Mouse (Mus musculus) stomach, embryonic 15.5 days (tissue): ENCODE measurements around the gene Timp2. TPM values are rescaled to one million over a fixed set of nuclear protein-coding genes. Genes with fewer than 3 reads are reported as not detected.

Experiments used
- ATAC-seq: fragments of 200-750 bp; cut with Nextera tagmentation; 2 replicates; pipeline ENCODE4 v1.8.0; 2017; ENCODE audit warnings: low read depth, moderate number of reproducible peaks, moderate TSS enrichment; ENCODE audit not compliant: insufficient read depth, low FRiP score
- H3K27ac ChIP-seq: fragments of 300-500 bp; sonication (generic); 2 replicates; pipeline ENCODE4 v1.5.1; 2015; ENCODE audit warnings: mild to moderate bottlenecking, inconsistent platforms
- H3K27me3 ChIP-seq: fragments of 300-500 bp; sonication (generic); replicated peaks from 2 replicates; pipeline ENCODE4 v1.6.1; 2015; ENCODE audit warnings: inconsistent platforms
- H3K36me3 ChIP-seq: fragments of 300-500 bp; sonication (generic); 2 replicates; pipeline ENCODE4 v1.6.1; 2015; ENCODE audit warnings: inconsistent platforms
- H3K4me1 ChIP-seq: fragments of 300-500 bp; sonication (generic); 2 replicates; pipeline ENCODE4 v1.6.1; 2015; ENCODE audit warnings: inconsistent platforms
- H3K4me2 ChIP-seq: fragments of 300-500 bp; sonication (generic); 2 replicates; pipeline ENCODE4 v1.6.1; 2015; ENCODE audit warnings: mild to moderate bottlenecking, inconsistent platforms
- H3K4me3 ChIP-seq: fragments of 300-500 bp; sonication (generic); replicated peaks from 2 replicates; pipeline ENCODE4 v1.5.1; 2015; ENCODE audit warnings: inconsistent platforms
- H3K9ac ChIP-seq: fragments of 300-500 bp; sonication (generic); 2 replicates; pipeline ENCODE4 v1.6.1; 2015; ENCODE audit warnings: inconsistent platforms
- H3K9me3 ChIP-seq: fragments of 300-500 bp; sonication (generic); 2 replicates; pipeline ENCODE4 v1.6.1; 2016; ENCODE audit warnings: inconsistent platforms
- WGBS: fragments of 180-500 bp; shearing (Covaris S2); methylation state at CpG from one replicate; pipeline ENCODE4 v1.1.7; 2015; 5-methylcytosine and 5-hydroxymethylcytosine counted together
- polyA plus RNA-seq: library from polyadenylated mRNA; unstranded; fragments of >200 nt; fragmentation: Nextera tagmentation; extraction: Ambion mirVana; gene quantifications from 2 replicates; pipeline ENCODE4 v1.2.1, GENCODE M21; 2015

The Timp2 gene
- polyA plus RNA-seq, 1 experiment from 2014 or later, result 83.0 TPM

- Histone ChIP-seq H3K4me2 (no peak overlapping the region), H3K4me1 (peaks cover 50% of the 10 kb centered on the region), H3K4me3 (no peak overlapping the region), H3K9me3 (no peaks in the 10 kb centered on the region), H3K9ac (no peak overlapping the region), H3K27me3 (no peaks in the 10 kb centered on the region), H3K27ac (peak overlapping the region; percentile 65), H3K36me3 (no peaks in the 10 kb centered on the region)
- ATAC-seq, result peak; percentile 59
- WGBS, result 39% methylated on average over 5 of the region's 5 CpGs
Observed at GRCm38 (mm10) chr11:118348877-118349276, 6.7 kb downstream of the Timp2 start.

- Histone ChIP-seq H3K27ac (peak overlapping the region; percentile 65), H3K4me3 (no peak overlapping the region), H3K27me3 (no peaks in the 10 kb centered on the region), H3K4me2 (no peak overlapping the region), H3K9ac (no peak overlapping the region), H3K36me3 (no peaks in the 10 kb centered on the region), H3K9me3 (no peaks in the 10 kb centered on the region), H3K4me1 (peaks cover 47% of the 10 kb centered on the region)
- 36% methylated on average over 3 of the region's 3 CpGs for WGBS
- no peak for ATAC-seq
Observed at GRCm38 (mm10) chr11:118348419-118348818, 7.1 kb downstream of the Timp2 start.

GRCm38 (mm10) chr11:118347911-118348310, 7.6 kb downstream of the Timp2 start:
- H3K9ac ChIP-seq, result no peak overlapping the region
- no peaks in the 10 kb centered on the region for H3K27me3 ChIP-seq
- H3K9me3 ChIP-seq, result no peaks in the 10 kb centered on the region
- no peak overlapping the region for H3K4me3 ChIP-seq
- H3K27ac ChIP-seq, result peak overlapping the region; percentile 3; the same call in 1 of the 2 replicates
- peaks cover 44% of the 10 kb centered on the region for H3K4me1 ChIP-seq
- WGBS, result 71% methylated on average over 12 of the region's 12 CpGs
- H3K36me3 ChIP-seq, result no peaks in the 10 kb centered on the region
- no peak overlapping the region for H3K4me2 ChIP-seq
- ATAC-seq, result no peak

- Histone ChIP-seq H3K4me1 (peaks cover 41% of the 10 kb centered on the region), H3K4me3 (no peak overlapping the region), H3K9me3 (no peaks in the 10 kb centered on the region), H3K9ac (no peak overlapping the region), H3K36me3 (no peaks in the 10 kb centered on the region), H3K4me2 (no peak overlapping the region), H3K27me3 (no peaks in the 10 kb centered on the region), H3K27ac (peak overlapping the region; percentile 3; the same call in 1 of the 2 replicates)
- WGBS, result 83% methylated on average over 2 of the region's 2 CpGs
- no peak for ATAC-seq
Observed at GRCm38 (mm10) chr11:118347391-118347790, 8.1 kb downstream of the Timp2 start.

- H3K36me3 ChIP-seq, result no peaks in the 10 kb centered on the region
- no peak overlapping the region for H3K27ac ChIP-seq
- no peak overlapping the region for H3K9ac ChIP-seq
- no peak overlapping the region for H3K4me2 ChIP-seq
- 81% methylated on average over 8 of the region's 8 CpGs for WGBS
- H3K27me3 ChIP-seq, result no peaks in the 10 kb centered on the region
- no peaks in the 10 kb centered on the region for H3K9me3 ChIP-seq
- ATAC-seq, result no peak
- H3K4me3 ChIP-seq, result no peak overlapping the region
- peaks cover 41% of the 10 kb centered on the region for H3K4me1 ChIP-seq
Observed at GRCm38 (mm10) chr11:118346395-118347096, 9.0 kb downstream of the Timp2 start.

GRCm38 (mm10) chr11:118345693-118346092, 9.8 kb downstream of the Timp2 start:
- H3K4me2 ChIP-seq, result no peak overlapping the region
- no peak overlapping the region for H3K9ac ChIP-seq
- no peaks in the 10 kb centered on the region for H3K9me3 ChIP-seq
- peaks cover 41% of the 10 kb centered on the region for H3K4me1 ChIP-seq
- WGBS, result 38% methylated on average over 4 of the region's 4 CpGs
- H3K27ac ChIP-seq, result peak overlapping the region; percentile 33; the same call in 1 of the 2 replicates
- no peak for ATAC-seq
- no peak overlapping the region for H3K4me3 ChIP-seq
- H3K27me3 ChIP-seq, result no peaks in the 10 kb centered on the region
- no peaks in the 10 kb centered on the region for H3K36me3 ChIP-seq

GRCm38 (mm10) chr11:118343629-118344028, 11.9 kb downstream of the Timp2 start:
- 54% methylated on average over 2 of the region's 2 CpGs for WGBS
- H3K4me2 ChIP-seq, result no peak overlapping the region
- H3K27ac ChIP-seq, result no peak overlapping the region
- no peaks in the 10 kb centered on the region for H3K27me3 ChIP-seq
- no peaks in the 10 kb centered on the region for H3K9me3 ChIP-seq
- ATAC-seq, result no peak
- no peak overlapping the region for H3K4me3 ChIP-seq
- no peaks in the 10 kb centered on the region for H3K36me3 ChIP-seq
- H3K4me1 ChIP-seq, result peaks cover 31% of the 10 kb centered on the region
- no peak overlapping the region for H3K9ac ChIP-seq

- H3K4me2 ChIP-seq, result no peak within 1 kb of the TSS
Observed at GRCm38 (mm10) chr11:118342400-118342981, 13.0 kb downstream of the Timp2 start, which contains the start of gene Cep295nl. Gene Cep295nl, minus strand, starts transcription at chr11:118342500.

DNA sequence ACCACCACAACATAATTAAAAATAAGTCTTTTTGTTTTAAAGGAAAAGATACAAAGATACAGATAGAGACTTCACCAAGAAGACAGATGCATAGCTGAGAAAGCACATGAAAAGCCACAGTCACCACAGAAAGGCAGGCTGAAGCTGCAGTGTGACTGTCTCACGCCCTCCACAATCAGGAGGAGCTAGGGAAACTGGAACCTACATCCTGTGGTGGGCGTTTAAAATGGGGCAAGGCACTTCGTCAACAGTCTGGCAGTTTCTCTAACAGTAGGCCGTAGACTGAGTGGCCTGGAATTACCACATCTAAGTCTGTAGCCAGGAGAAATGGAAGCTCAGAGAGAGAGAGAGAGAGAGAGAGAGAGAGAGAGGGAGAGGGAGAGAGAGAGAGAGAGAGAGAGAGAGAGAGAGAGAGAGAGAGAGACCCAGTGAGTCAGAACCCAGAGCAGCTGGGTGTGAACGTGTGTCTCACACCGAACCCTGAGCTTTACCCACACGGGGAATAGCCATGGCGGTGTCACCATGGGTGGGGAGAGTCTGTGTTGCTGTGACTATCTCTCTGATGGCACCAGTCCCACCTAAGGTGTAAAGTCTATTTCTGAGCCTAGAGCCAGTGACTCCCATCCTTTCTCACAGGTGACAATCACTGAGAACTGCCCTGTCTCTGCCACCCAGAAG, 17.9 kb downstream of the Timp2 start:
- H3K27me3 ChIP-seq, result no peaks in the 10 kb centered on the region
- H3K4me3 ChIP-seq, result no peak overlapping the region
- H3K4me1 ChIP-seq, result no peaks in the 10 kb centered on the region
- no peak overlapping the region for H3K4me2 ChIP-seq
- H3K9me3 ChIP-seq, result no peaks in the 10 kb centered on the region
- ATAC-seq, result no peak
- no peak overlapping the region for H3K27ac ChIP-seq
- 58% methylated on average over 8 of the region's 8 CpGs for WGBS
- H3K36me3 ChIP-seq, result no peaks in the 10 kb centered on the region
- H3K9ac ChIP-seq, result no peak overlapping the region

More at GRCm38 (mm10) chr11:118342400-118342981, 13.0 kb downstream of the Timp2 start, which contains the start of gene Cep295nl:
- Histone ChIP-seq H3K4me3 (no peak within 1 kb of the TSS), H3K27ac (no peak within 1 kb of the TSS), H3K9ac (no peak within 1 kb of the TSS), H3K9me3 (no peaks in the 10 kb centered on the region), H3K36me3 (no peaks in the 10 kb centered on the region), H3K4me1 (peaks cover 22% of the 10 kb centered on the region; the same call in 1 of the 2 replicates), H3K27me3 (no peaks in the 10 kb centered on the region)
- WGBS, result 31% methylated on average over 7 of the region's 7 CpGs
- no peak for ATAC-seq

DNA sequence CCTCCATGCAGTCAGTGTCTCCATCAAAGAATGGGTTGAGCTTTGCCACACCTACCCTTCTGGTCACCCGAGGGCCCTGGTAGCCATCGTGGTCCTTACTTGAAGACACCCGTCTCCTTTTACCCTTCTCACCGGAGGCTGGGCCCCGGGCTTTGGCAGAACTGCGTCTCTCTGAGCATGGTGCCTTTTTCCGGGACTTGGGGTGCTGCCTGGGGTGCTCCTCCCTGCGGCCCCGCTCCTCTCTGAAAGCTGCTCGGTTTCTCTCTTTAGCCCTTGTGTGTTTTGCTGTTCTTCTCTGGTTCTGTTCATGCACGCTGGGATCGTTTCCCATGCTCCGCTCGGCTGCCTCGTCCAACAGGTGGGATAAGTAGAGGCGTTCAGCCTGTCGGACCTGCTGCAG, 22.1 kb downstream of the Timp2 start:
- Histone ChIP-seq H3K27me3 (no peaks in the 10 kb centered on the region), H3K9ac (no peak overlapping the region), H3K4me1 (no peaks in the 10 kb centered on the region), H3K27ac (no peak overlapping the region), H3K4me3 (no peak overlapping the region), H3K4me2 (no peak overlapping the region), H3K9me3 (no peaks in the 10 kb centered on the region), H3K36me3 (no peaks in the 10 kb centered on the region)
- no peak for ATAC-seq
- 83% methylated on average over 17 of the region's 17 CpGs for WGBS

DNA sequence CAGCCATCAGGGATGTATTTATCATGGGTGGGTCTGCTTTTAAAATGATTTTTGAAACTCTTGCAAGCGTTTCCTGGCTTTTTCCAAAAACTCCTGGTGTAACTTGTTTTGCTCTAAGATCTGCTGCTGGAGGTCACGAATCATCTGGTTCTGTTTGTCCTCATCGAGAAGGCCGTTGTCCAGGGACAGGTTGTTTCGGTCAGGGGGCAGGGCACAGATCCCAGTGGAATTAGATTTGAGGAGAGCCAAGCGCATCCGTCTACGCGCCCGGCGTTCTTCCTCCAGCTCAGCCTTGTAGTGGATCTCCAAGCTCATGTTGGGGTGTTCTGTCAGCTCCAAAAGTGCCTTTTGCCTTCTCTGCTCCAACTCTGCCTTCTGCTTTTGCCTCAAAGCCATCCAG, 23.2 kb downstream of the Timp2 start:
- H3K27me3 ChIP-seq, result no peaks in the 10 kb centered on the region
- 86% methylated on average over 11 of the region's 11 CpGs for WGBS
- no peak overlapping the region for H3K4me3 ChIP-seq
- H3K4me2 ChIP-seq, result no peak overlapping the region
- peaks cover 3% of the 10 kb centered on the region; the same call in 1 of the 2 replicates for H3K4me1 ChIP-seq
- H3K36me3 ChIP-seq, result no peaks in the 10 kb centered on the region
- H3K9me3 ChIP-seq, result no peaks in the 10 kb centered on the region
- H3K27ac ChIP-seq, result no peak overlapping the region
- ATAC-seq, result no peak
- no peak overlapping the region for H3K9ac ChIP-seq

DNA sequence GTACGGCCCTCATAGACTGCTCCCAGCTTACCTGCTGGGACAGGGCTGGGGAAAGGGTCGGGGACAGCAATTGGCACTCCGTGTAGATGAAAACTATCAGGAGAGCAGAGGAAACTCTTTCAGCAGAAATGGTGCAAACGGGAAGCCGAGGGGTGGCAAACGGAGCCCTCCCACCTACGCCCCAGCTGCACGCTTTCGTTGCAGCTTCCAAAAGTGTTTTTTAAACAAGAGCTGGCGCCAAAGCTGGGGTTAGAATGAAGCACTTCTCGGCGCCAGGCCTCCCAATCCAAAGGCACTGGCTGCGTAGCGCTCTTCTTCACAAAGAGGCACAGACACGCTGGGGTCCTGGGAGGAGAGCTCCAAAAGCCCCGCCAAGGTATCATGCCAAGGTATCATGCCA, 24.8 kb downstream of the Timp2 start:
- Histone ChIP-seq H3K4me1 (peaks cover 16% of the 10 kb centered on the region), H3K27me3 (no peaks in the 10 kb centered on the region), H3K36me3 (no peaks in the 10 kb centered on the region), H3K4me2 (no peak overlapping the region), H3K9ac (no peak overlapping the region), H3K9me3 (no peaks in the 10 kb centered on the region), H3K4me3 (no peak overlapping the region), H3K27ac (no peak overlapping the region)
- no peak for ATAC-seq
- WGBS, result 95% methylated on average over 16 of the region's 16 CpGs
